Mouse (Mus musculus) erythroblast, embryonic 14.5 days (primary cell): ENCODE data around the gene Nln.

Source experiments
- GATA1 ChIP-seq: IDR thresholded peaks from 2 replicates; pipeline ENCODE4 v1.6.1; 2012; ENCODE audit warnings: low read length, inconsistent platforms, mixed read lengths
- TAL1 ChIP-seq: IDR thresholded peaks from 3 replicates; pipeline ENCODE4 v1.6.1; 2012; ENCODE audit warnings: low read length, inconsistent platforms, mixed read lengths

GRCm38 (mm10) chr13:104132561-104132960 lies 23.1 kb upstream of the Nln start:
- TF ChIP-seq TAL1, result no peak
- TF ChIP-seq GATA1, result no peak
